Comparison of ENCODE assay signal across 14 mouse cellular contexts in genomic region chr11:102769993-102770661, GRCm38 (mm10). TPM values are rescaled to one million over a fixed set of nuclear protein-coding genes. Genes with fewer than 3 reads are reported as not detected.
DNase-seq lines count a peak whose midpoint lies in the region; ATAC-seq lines count a peak whose summit lies in the region.
"Had no signal": no experiment of that assay in that cellular context is flagged by ENCODE, and none has a peak within 500 bp of the region (broad histone marks: within the 10 kb centered on the region; RNA-seq: fewer than 3 reads in every experiment).

No protein-coding gene starts in this region.

- no peak for ATAC-seq in intestine, embryonic 16.5 days
- no peak for ATAC-seq in intestine, embryonic 15.5 days
- no peak for ATAC-seq in limb, embryonic 11.5 days (ENCODE audit: insufficient number of reproducible peaks, low FRiP score, low TSS enrichment, low read depth)
- ATAC-seq in megakaryocyte progenitor cell, adult 5-6 weeks (replicated peaks; ENCODE audit: poor library complexity) = no peak

- WGBS in intestine, embryonic 16.5 days = 73% methylated on average over 12 of the region's 12 CpGs
- 74% methylated on average over 12 of the region's 12 CpGs for WGBS in intestine, embryonic 15.5 days
- 78% methylated on average over 12 of the region's 12 CpGs for WGBS in limb, embryonic 11.5 days

- 0 out of 2 replicates have a peak overlapping the region, but pooled peaks have one; percentile 37 for H3K9ac ChIP-seq in intestine, embryonic 16.5 days (ENCODE audit: low read depth, low read length)
- no peak overlapping the region for H3K9ac ChIP-seq in intestine, embryonic 15.5 days
- 0 out of 2 replicates have a peak overlapping the region, but pooled peaks have one; percentile 22 for H3K9ac ChIP-seq in limb, embryonic 11.5 days (ENCODE audit: low read length)

- no peaks in the 10 kb centered on the region for H3K27me3 ChIP-seq in intestine, embryonic 16.5 days (replicated peaks; ENCODE audit: control insufficient read depth, insufficient read depth, low read length)
- H3K27me3 ChIP-seq in intestine, embryonic 15.5 days (replicated peaks) = peaks cover 6% of the 10 kb centered on the region; the same call in 1 of the 2 replicates
- no peaks in the 10 kb centered on the region for H3K27me3 ChIP-seq in limb, embryonic 11.5 days (ENCODE audit: control insufficient read depth, insufficient read depth, low read length)

- H3K27ac ChIP-seq in intestine, embryonic 16.5 days (ENCODE audit: low read length) = no peak overlapping the region
- no peak overlapping the region for H3K27ac ChIP-seq in intestine, embryonic 15.5 days
- peak overlapping the region; percentile 65; the same call in 1 of the 2 replicates for H3K27ac ChIP-seq in limb, embryonic 11.5 days (replicated peaks; ENCODE audit: low read depth, low read length)

- H3K9me3 ChIP-seq in intestine, embryonic 16.5 days (ENCODE audit: control insufficient read depth, low read length) = no peaks in the 10 kb centered on the region
- no peaks in the 10 kb centered on the region for H3K9me3 ChIP-seq in intestine, embryonic 15.5 days
- no peaks in the 10 kb centered on the region for H3K9me3 ChIP-seq in limb, embryonic 11.5 days (ENCODE audit: control insufficient read depth, low read length)

- DNase-seq in heart, adult 11 months = peak; percentile 86
- DNase-seq in heart, adult 9 months (ENCODE audit: low spot score in 2 of 2) = no peak
- peak; percentile 56 for DNase-seq in cerebellum, adult 9-11 months
- DNase-seq in limb, embryonic 11.5 days (ENCODE audit: low spot score) = no peak
- DNase-seq in left cerebral cortex, postnatal 36 days (ENCODE audit: low spot score in 2 of 2) = no peak
- DNase-seq: gastrocnemius, postnatal 36 days; kidney, postnatal 25 days; layer of hippocampus, postnatal 36 days; thymus, postnatal 4 days had no signal

- peaks cover 14% of the 10 kb centered on the region for H3K4me1 ChIP-seq in intestine, embryonic 16.5 days (ENCODE audit: control insufficient read depth, insufficient read depth, low read length)
- peaks cover 14% of the 10 kb centered on the region for H3K4me1 ChIP-seq in intestine, embryonic 15.5 days (replicated peaks)
- H3K4me1 ChIP-seq in limb, embryonic 11.5 days (ENCODE audit: control insufficient read depth, insufficient read depth, low read length) = peaks cover 34% of the 10 kb centered on the region

- H3K4me3 ChIP-seq in intestine, embryonic 16.5 days (ENCODE audit: low read length) = no peak overlapping the region
- H3K4me3 ChIP-seq in intestine, embryonic 15.5 days (replicated peaks) = no peak overlapping the region
- no peak overlapping the region for H3K4me3 ChIP-seq in limb, embryonic 11.5 days (ENCODE audit: low read depth, low read length)

- H3K36me3 ChIP-seq in intestine, embryonic 16.5 days (ENCODE audit: control insufficient read depth, insufficient read depth, low read length) = no peaks in the 10 kb centered on the region
- no peaks in the 10 kb centered on the region for H3K36me3 ChIP-seq in intestine, embryonic 15.5 days
- H3K36me3 ChIP-seq in limb, embryonic 11.5 days (ENCODE audit: control insufficient read depth, insufficient read depth, low read length) = no peaks in the 10 kb centered on the region

- intact Hi-C loops in left cerebral cortex, postnatal 36 days (cut with DNase I) = loop anchor here (5.0 to 10.0 kb wide), 2 partner anchors 33 to 225 kb away; no protein-coding TSS in a partner anchor

- no peak overlapping the region for H3K4me2 ChIP-seq in intestine, embryonic 16.5 days (ENCODE audit: low read depth, low read length)
- H3K4me2 ChIP-seq in intestine, embryonic 15.5 days (replicated peaks) = no peak overlapping the region
- no peak overlapping the region for H3K4me2 ChIP-seq in limb, embryonic 11.5 days (ENCODE audit: low read depth, severe bottlenecking)
- H3K4me2 ChIP-seq: liver, embryonic 11.5 days had no signal

RNA-seq across cellular contexts. Expression of gene Adam11, which starts 8.9 kb away (rescaled TPM):
- 2.4 and 3.1 TPM in 2 replicates for polyA plus RNA-seq in intestine, embryonic 16.5 days (2015; fragmentation: Nextera tagmentation; extraction: Ambion mirVana)
- 3.9 and 4.6 TPM in 2 replicates for polyA plus RNA-seq in intestine, embryonic 15.5 days (2015; fragmentation: Nextera tagmentation; extraction: Ambion mirVana)
- 14.2 and 15.4 TPM in 2 replicates for polyA plus RNA-seq in limb, embryonic 11.5 days (2014; fragmentation: Nextera tagmentation; extraction: Ambion mirVana)
- total RNA-seq in left cerebral cortex, postnatal 36 days (2021) = 100 to 1,000 TPM; 129 to 139 TPM
- 0.17 and 2.9 TPM in 2 replicates for total RNA-seq in megakaryocyte progenitor cell, adult 5-6 weeks (2015)
- total RNA-seq in megakaryocyte progenitor cell, adult 5-6 weeks (2017) = 0.44 TPM in 1 of 2 replicates, not detected in the other

RNA-seq across cellular contexts. Expression of gene Gjc1, which starts 49.4 kb away (rescaled TPM):
- polyA plus RNA-seq in intestine, embryonic 16.5 days (2015; fragmentation: Nextera tagmentation; extraction: Ambion mirVana) = 24.9 and 26.2 TPM in 2 replicates
- 33.8 and 38.6 TPM in 2 replicates for polyA plus RNA-seq in intestine, embryonic 15.5 days (2015; fragmentation: Nextera tagmentation; extraction: Ambion mirVana)
- polyA plus RNA-seq in limb, embryonic 11.5 days (2014; fragmentation: Nextera tagmentation; extraction: Ambion mirVana) = 105 and 106 TPM in 2 replicates
- 1 to 10 TPM; 6.0 to 7.5 TPM for total RNA-seq in left cerebral cortex, postnatal 36 days (2021)
- total RNA-seq in megakaryocyte progenitor cell, adult 5-6 weeks (2015) = not detected in 2 replicates
- total RNA-seq in megakaryocyte progenitor cell, adult 5-6 weeks (2017) = not detected in 2 replicates
- total RNA-seq: MEL had no signal

Comparison
In these comparisons a context has a peak if more than half of its experiments do, and no peak if none do; other contexts are left out.
1. DNase-seq: peak in heart, adult 11 months (single experiment) and cerebellum, adult 9-11 months (single experiment); none in heart, adult 9 months (0 of 2), limb, embryonic 11.5 days (single experiment) and left cerebral cortex, postnatal 36 days (0 of 2).